Mouse (Mus musculus) heart, postnatal 0 days (tissue): ENCODE results near the gene Espn.

Source experiments
- CTCF ChIP-seq: IDR thresholded peaks from 2 replicates; pipeline ENCODE4 v1.5.1; 2016; ENCODE audit warnings: antibody characterized with exemption, control low read depth, low read depth
- EP300 ChIP-seq: IDR thresholded peaks from 2 replicates; pipeline ENCODE4 v1.6.1; 2016; ENCODE audit warnings: antibody characterized with exemption, low read depth

DNA sequence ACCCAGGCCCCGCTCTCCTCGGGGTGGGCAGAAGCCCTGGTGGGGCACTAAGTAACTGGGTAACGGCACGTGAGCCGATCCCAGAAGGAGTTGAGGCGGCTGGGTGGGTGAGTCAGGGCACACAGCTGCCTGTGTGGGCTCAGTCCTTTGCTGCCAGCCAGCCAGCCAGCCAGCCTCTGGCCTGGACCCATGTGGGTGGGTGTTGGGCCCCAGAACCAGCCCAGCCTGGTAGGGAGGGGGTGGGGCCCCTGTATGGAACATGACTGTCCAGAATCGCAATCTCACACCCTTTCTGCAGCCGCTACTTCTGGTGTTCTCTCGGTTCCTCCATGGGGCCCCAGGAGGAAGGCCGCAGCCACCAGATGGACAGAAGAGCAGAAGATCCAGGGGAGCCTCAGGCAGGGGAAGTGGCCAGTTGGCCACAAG lies 74.1 kb downstream of the Espn start:
- TF ChIP-seq CTCF: no peak
- TF ChIP-seq EP300: no peak
